Mouse (Mus musculus): ENCODE results near the gene Cnih3. TPM values are rescaled to one million over a fixed set of nuclear protein-coding genes. Genes with fewer than 3 reads are reported as not detected.
A peak's percentile ranks its signal among the peaks of the same experiment; 100 is the strongest.

The Cnih3 gene
- polyA plus RNA-seq, 1 experiment from 2014 or later: not detected

GRCm38 (mm10) chr1:181370370-181370769 lies 17.9 kb downstream of the Cnih3 start:
- Histone ChIP-seq H3K9me3 (ENCODE audit: low read length) (no peaks in the 10 kb centered on the region), H3K36me3 (replicated peaks; ENCODE audit: insufficient read depth, low read length) (no peaks in the 10 kb centered on the region), H3K9ac (replicated peaks) (no peak overlapping the region), H3K4me2 (ENCODE audit: low read depth, low read length) (no peak overlapping the region), H3K4me1 (ENCODE audit: insufficient read depth) (no peaks in the 10 kb centered on the region), H3K27ac (ENCODE audit: low read depth) (no peak overlapping the region), H3K4me3 (ENCODE audit: low read depth, low read length) (no peak overlapping the region), H3K27me3 (ENCODE audit: insufficient read depth, low read length) (peaks cover 5% of the 10 kb centered on the region; the same call in 1 of the 2 replicates)
- DNase-seq: no peak
- no peak for ATAC-seq
- WGBS (ENCODE audit: insufficient replicate concordance): 59% methylated on average over 3 of the region's 3 CpGs
- TF ChIP-seq CTCF (IDR thresholded peaks at IDR 0.05; ENCODE audit: low read depth) (no peak), EP300 (IDR thresholded peaks at IDR 0.05; ENCODE audit: low read depth) (no peak)

- Histone ChIP-seq H3K9ac (replicated peaks) (no peak overlapping the region), H3K27ac (ENCODE audit: low read depth) (no peak overlapping the region), H3K27me3 (ENCODE audit: insufficient read depth, low read length) (peaks cover 5% of the 10 kb centered on the region; the same call in 1 of the 2 replicates), H3K36me3 (replicated peaks; ENCODE audit: insufficient read depth, low read length) (no peaks in the 10 kb centered on the region), H3K9me3 (ENCODE audit: low read length) (no peaks in the 10 kb centered on the region), H3K4me3 (ENCODE audit: low read depth, low read length) (no peak overlapping the region), H3K4me1 (ENCODE audit: insufficient read depth) (no peaks in the 10 kb centered on the region), H3K4me2 (ENCODE audit: low read depth, low read length) (no peak overlapping the region)
- TF ChIP-seq EP300 (IDR thresholded peaks at IDR 0.05; ENCODE audit: low read depth): no peak
- no peak for TF ChIP-seq CTCF (IDR thresholded peaks at IDR 0.05; ENCODE audit: low read depth)
- DNase-seq: no peak
- ATAC-seq: no peak
- 55% methylated on average over 4 of the region's 4 CpGs for WGBS (ENCODE audit: insufficient replicate concordance)
Observed at GRCm38 (mm10) chr1:181371226-181371625, 18.8 kb downstream of the Cnih3 start.

- H3K27me3 ChIP-seq (ENCODE audit: insufficient read depth, low read length): no peaks in the 10 kb centered on the region
- peak; percentile 71 for ATAC-seq
- TF ChIP-seq EP300 (IDR thresholded peaks at IDR 0.05; ENCODE audit: low read depth) (no peak), CTCF (IDR thresholded peaks at IDR 0.05; ENCODE audit: low read depth) (no peak)
- no peak for DNase-seq
- no peak overlapping the region for H3K4me3 ChIP-seq (ENCODE audit: low read depth, low read length)
- peak overlapping the region; percentile 1 for H3K4me2 ChIP-seq (ENCODE audit: low read depth, low read length)
- no peak overlapping the region for H3K9ac ChIP-seq (replicated peaks)
- H3K4me1 ChIP-seq (ENCODE audit: insufficient read depth): no peaks in the 10 kb centered on the region
- H3K9me3 ChIP-seq (ENCODE audit: low read length): no peaks in the 10 kb centered on the region
- H3K27ac ChIP-seq (ENCODE audit: low read depth): no peak overlapping the region
- H3K36me3 ChIP-seq (replicated peaks; ENCODE audit: insufficient read depth, low read length): no peaks in the 10 kb centered on the region
- 15% methylated on average over 6 of the region's 6 CpGs for WGBS (ENCODE audit: insufficient replicate concordance)
Observed at GRCm38 (mm10) chr1:181372306-181372705, 19.9 kb downstream of the Cnih3 start.

GRCm38 (mm10) chr1:181374627-181375374 lies 22.4 kb downstream of the Cnih3 start:
- no peak for DNase-seq
- TF ChIP-seq EP300 (IDR thresholded peaks at IDR 0.05; ENCODE audit: low read depth): no peak
- no peak for TF ChIP-seq CTCF (IDR thresholded peaks at IDR 0.05; ENCODE audit: low read depth)
- H3K27ac ChIP-seq (ENCODE audit: low read depth): no peak overlapping the region
- ATAC-seq: peak; percentile 35; the same call in 1 of the 2 replicates
- no peaks in the 10 kb centered on the region for H3K27me3 ChIP-seq (ENCODE audit: insufficient read depth, low read length)
- no peaks in the 10 kb centered on the region for H3K36me3 ChIP-seq (replicated peaks; ENCODE audit: insufficient read depth, low read length)
- 56% methylated on average over 9 of the region's 9 CpGs for WGBS (ENCODE audit: insufficient replicate concordance)
- H3K4me1 ChIP-seq (ENCODE audit: insufficient read depth): no peaks in the 10 kb centered on the region
- H3K9ac ChIP-seq (replicated peaks): no peak overlapping the region
- no peak overlapping the region for H3K4me3 ChIP-seq (ENCODE audit: low read depth, low read length)
- H3K9me3 ChIP-seq (ENCODE audit: low read length): no peaks in the 10 kb centered on the region
- no peak overlapping the region for H3K4me2 ChIP-seq (ENCODE audit: low read depth, low read length)

GRCm38 (mm10) chr1:181376431-181376830 lies 24.0 kb downstream of the Cnih3 start:
- 51% methylated on average over 8 of the region's 8 CpGs for WGBS (ENCODE audit: insufficient replicate concordance)
- ATAC-seq: peak; percentile 30; the same call in 1 of the 2 replicates
- H3K36me3 ChIP-seq (replicated peaks; ENCODE audit: insufficient read depth, low read length): no peaks in the 10 kb centered on the region
- H3K4me3 ChIP-seq (ENCODE audit: low read depth, low read length): no peak overlapping the region
- no peak overlapping the region for H3K27ac ChIP-seq (ENCODE audit: low read depth)
- no peaks in the 10 kb centered on the region for H3K9me3 ChIP-seq (ENCODE audit: low read length)
- DNase-seq: no peak
- H3K27me3 ChIP-seq (ENCODE audit: insufficient read depth, low read length): no peaks in the 10 kb centered on the region
- no peak for TF ChIP-seq EP300 (IDR thresholded peaks at IDR 0.05; ENCODE audit: low read depth)
- no peak for TF ChIP-seq CTCF (IDR thresholded peaks at IDR 0.05; ENCODE audit: low read depth)
- no peaks in the 10 kb centered on the region for H3K4me1 ChIP-seq (ENCODE audit: insufficient read depth)
- no peak overlapping the region for H3K4me2 ChIP-seq (ENCODE audit: low read depth, low read length)
- no peak overlapping the region for H3K9ac ChIP-seq (replicated peaks)

GRCm38 (mm10) chr1:181379664-181380063 lies 27.2 kb downstream of the Cnih3 start:
- H3K9me3 ChIP-seq (ENCODE audit: low read length): no peaks in the 10 kb centered on the region
- no peaks in the 10 kb centered on the region for H3K36me3 ChIP-seq (replicated peaks; ENCODE audit: insufficient read depth, low read length)
- DNase-seq (peak; percentile 68), ATAC-seq (peak; percentile 44; the same call in 1 of the 2 replicates)
- 27% methylated on average over 8 of the region's 8 CpGs for WGBS (ENCODE audit: insufficient replicate concordance)
- H3K4me2 ChIP-seq (ENCODE audit: low read depth, low read length): no peak overlapping the region
- no peaks in the 10 kb centered on the region for H3K27me3 ChIP-seq (ENCODE audit: insufficient read depth, low read length)
- peak; percentile 90 for TF ChIP-seq CTCF (IDR thresholded peaks at IDR 0.05; ENCODE audit: low read depth)
- TF ChIP-seq EP300 (IDR thresholded peaks at IDR 0.05; ENCODE audit: low read depth): no peak
- no peak overlapping the region for H3K9ac ChIP-seq (replicated peaks)
- H3K4me3 ChIP-seq (ENCODE audit: low read depth, low read length): no peak overlapping the region
- no peak overlapping the region for H3K27ac ChIP-seq (ENCODE audit: low read depth)
- no peaks in the 10 kb centered on the region for H3K4me1 ChIP-seq (ENCODE audit: insufficient read depth)
